Mouse (Mus musculus) lung, postnatal 25 days (tissue): ENCODE results near the gene Rnf185.

ENCODE experiments used
- DNase-seq: peaks from one replicate; pipeline ENCODE4 v3.0.0; 2022; ENCODE audit warnings: low spot score

The Rnf185 gene

GRCm38 (mm10) chr11:3394520-3394919 is 57.6 kb downstream of the Rnf185 start:
- no peak for DNase-seq

- DNase-seq = no peak
These were observed 59.6 kb downstream of the Rnf185 start for GRCm38 (mm10) chr11:3392526-3392925.

GRCm38 (mm10) chr11:3390789-3391188 is 61.4 kb downstream of the Rnf185 start:
- no peak for DNase-seq

- DNase-seq = no peak
These were observed 62.2 kb downstream of the Rnf185 start for GRCm38 (mm10) chr11:3389996-3390395.

GRCm38 (mm10) chr11:3387482-3388196 is 64.5 kb downstream of the Rnf185 start:
- DNase-seq = no peak

- peak; percentile 92 for DNase-seq
These were observed 65.2 kb downstream of the Rnf185 start for GRCm38 (mm10) chr11:3386941-3387368.

- DNase-seq = no peak
These were observed 69.3 kb downstream of the Rnf185 start for GRCm38 (mm10) chr11:3382602-3383594.

GRCm38 (mm10) chr11:3381148-3381814 is 70.9 kb downstream of the Rnf185 start:
- no peak for DNase-seq

- no peak for DNase-seq
These were observed 72.7 kb downstream of the Rnf185 start for GRCm38 (mm10) chr11:3379427-3379826.

GRCm38 (mm10) chr11:3374741-3375140 is 77.4 kb downstream of the Rnf185 start:
- no peak for DNase-seq

GRCm38 (mm10) chr11:3374293-3374645 is 77.9 kb downstream of the Rnf185 start:
- no peak for DNase-seq

GRCm38 (mm10) chr11:3373591-3374292 is 78.4 kb downstream of the Rnf185 start:
- DNase-seq = no peak

- no peak for DNase-seq
These were observed 80.4 kb downstream of the Rnf185 start for GRCm38 (mm10) chr11:3371599-3372295.

GRCm38 (mm10) chr11:3370928-3371598 is 81.1 kb downstream of the Rnf185 start:
- DNase-seq = peak; percentile 86

GRCm38 (mm10) chr11:3370162-3370561 is 82.0 kb downstream of the Rnf185 start:
- no peak for DNase-seq

- no peak for DNase-seq
These were observed 82.7 kb downstream of the Rnf185 start for GRCm38 (mm10) chr11:3369449-3369848.

- DNase-seq = peak; percentile 80
These were observed 83.2 kb downstream of the Rnf185 start for GRCm38 (mm10) chr11:3368983-3369382.

- DNase-seq = no peak
These were observed 85.8 kb downstream of the Rnf185 start for GRCm38 (mm10) chr11:3366411-3366810.
